Mouse (Mus musculus): Measurements from ENCODE around the gene Nat8f6. TPM values are rescaled to one million over a fixed set of nuclear protein-coding genes. Genes with fewer than 3 reads are reported as not detected.
"Not testable (repeated sequence)": the region's sequence is repeated elsewhere in the genome, so short reads cannot be mapped to it uniquely, and the experiment has no call there.

Gene Nat8f6
- polyA plus RNA-seq, 1 experiment from 2014 or later, result not detected

DNA sequence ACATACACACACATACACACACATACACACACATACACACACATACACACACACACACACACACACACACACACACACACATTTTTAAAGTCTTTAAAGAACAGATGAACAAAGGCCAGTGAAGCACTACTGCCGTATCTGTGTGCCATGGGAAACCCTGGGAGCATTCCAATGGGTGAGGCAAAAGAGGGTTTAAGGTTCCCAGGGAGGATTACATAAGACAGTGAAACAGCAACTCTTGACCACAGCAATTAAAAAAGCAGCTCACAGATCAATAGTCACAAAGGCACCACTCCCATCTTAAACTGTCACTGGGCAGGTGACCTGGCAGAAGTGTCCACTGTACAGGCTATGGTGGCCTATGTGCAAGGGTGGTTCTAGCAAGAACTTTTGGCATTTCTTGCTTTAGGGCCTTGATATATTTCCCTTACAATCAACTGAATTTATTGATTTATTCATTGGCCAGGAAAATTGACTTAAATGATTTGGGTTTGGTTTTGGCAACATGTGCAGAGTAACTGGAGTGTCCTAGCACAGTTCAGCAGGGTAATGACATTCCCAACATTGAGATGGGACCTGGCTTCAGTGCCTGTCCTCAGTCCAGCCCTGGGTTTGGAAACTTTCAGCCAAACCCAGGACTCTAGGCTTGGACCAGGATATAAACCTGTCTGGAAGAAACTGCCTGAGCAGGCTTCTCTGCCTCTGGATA, 2.8 kb upstream of the Nat8f6 start:
- no peak overlapping the region for H3K27ac ChIP-seq (ENCODE audit: low read depth, low read length)
- H3K9me3 ChIP-seq (ENCODE audit: control insufficient read depth, low read length), result no peaks in the 10 kb centered on the region
- no peak for ATAC-seq (ENCODE audit: low FRiP score)
- H3K27me3 ChIP-seq (ENCODE audit: control insufficient read depth, insufficient read depth, low read length), result no peaks in the 10 kb centered on the region
- H3K4me1 ChIP-seq (ENCODE audit: control insufficient read depth, insufficient read depth, low read length), result no peaks in the 10 kb centered on the region
- DNase-seq (ENCODE audit: low spot score, missing footprints), result no peak
- no peak overlapping the region for H3K9ac ChIP-seq (ENCODE audit: low read length)
- WGBS, result 96% methylated on average over 1 of the region's 1 CpGs
- H3K36me3 ChIP-seq (ENCODE audit: control insufficient read depth, insufficient read depth, low read length), result no peaks in the 10 kb centered on the region
- H3K4me3 ChIP-seq (ENCODE audit: low read depth, low read length), result no peak overlapping the region
- H3K4me2 ChIP-seq, result no peak overlapping the region

- no peak for DNase-seq (ENCODE audit: low spot score, missing footprints)
- WGBS, result 85% methylated on average over 4 of the region's 4 CpGs
Observed at GRCm38 (mm10) chr6:85822286-85822685, 1.5 kb upstream of the Nat8f6 start.

DNA sequence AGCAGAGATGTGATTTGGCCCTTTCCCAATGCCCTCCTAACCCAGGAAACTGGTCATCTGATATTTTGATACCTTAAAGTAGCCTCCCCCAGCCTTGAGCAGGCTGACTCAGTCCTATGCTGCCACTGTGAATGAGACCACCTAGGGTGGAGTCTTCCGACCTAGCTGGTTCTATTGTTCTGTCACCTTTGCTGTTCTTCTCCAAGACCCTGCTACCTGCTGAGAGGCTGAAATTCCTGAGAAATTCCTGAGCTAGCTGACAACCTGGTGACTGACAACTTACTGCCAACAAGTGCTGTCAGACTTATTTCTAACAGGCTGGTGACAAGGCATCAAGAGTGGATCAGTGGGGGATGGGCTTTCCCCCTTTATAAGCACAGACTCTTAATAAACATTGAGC, 2.4 kb downstream of the Nat8f6 start:
- ATAC-seq (ENCODE audit: low FRiP score), result no peak
- Histone ChIP-seq H3K4me1 (ENCODE audit: control insufficient read depth, insufficient read depth, low read length) (no peaks in the 10 kb centered on the region), H3K9me3 (ENCODE audit: control insufficient read depth, low read length) (no peaks in the 10 kb centered on the region), H3K4me2 (no peak overlapping the region), H3K4me3 (ENCODE audit: low read depth, low read length) (no peak overlapping the region), H3K9ac (ENCODE audit: low read length) (no peak overlapping the region), H3K27ac (ENCODE audit: low read depth, low read length) (no peak overlapping the region), H3K36me3 (ENCODE audit: control insufficient read depth, insufficient read depth, low read length) (no peaks in the 10 kb centered on the region), H3K27me3 (ENCODE audit: control insufficient read depth, insufficient read depth, low read length) (no peaks in the 10 kb centered on the region)
- WGBS, result 28% methylated on average over 1 of the region's 1 CpGs
- DNase-seq (ENCODE audit: low spot score, missing footprints), result no peak

More at GRCm38 (mm10) chr6:85822286-85822685, 1.5 kb upstream of the Nat8f6 start:
- no peak overlapping the region for H3K9ac ChIP-seq (ENCODE audit: low read length)
- H3K4me3 ChIP-seq (ENCODE audit: low read depth, low read length), result no peak overlapping the region
- no peak for ATAC-seq (ENCODE audit: low FRiP score)
- no peaks in the 10 kb centered on the region for H3K27me3 ChIP-seq (ENCODE audit: control insufficient read depth, insufficient read depth, low read length)
- H3K36me3 ChIP-seq (ENCODE audit: control insufficient read depth, insufficient read depth, low read length), result no peaks in the 10 kb centered on the region
- H3K9me3 ChIP-seq (ENCODE audit: control insufficient read depth, low read length), result no peaks in the 10 kb centered on the region
- no peak overlapping the region for H3K4me2 ChIP-seq
- H3K27ac ChIP-seq (ENCODE audit: low read depth, low read length), result no peak overlapping the region
- H3K4me1 ChIP-seq (ENCODE audit: control insufficient read depth, insufficient read depth, low read length), result no peaks in the 10 kb centered on the region

- DNase-seq (ENCODE audit: low spot score, missing footprints), result no peak
- 83% methylated on average over 2 of the region's 2 CpGs for WGBS
Observed at GRCm38 (mm10) chr6:85813339-85813738, 7.4 kb downstream of the Nat8f6 start.

DNA sequence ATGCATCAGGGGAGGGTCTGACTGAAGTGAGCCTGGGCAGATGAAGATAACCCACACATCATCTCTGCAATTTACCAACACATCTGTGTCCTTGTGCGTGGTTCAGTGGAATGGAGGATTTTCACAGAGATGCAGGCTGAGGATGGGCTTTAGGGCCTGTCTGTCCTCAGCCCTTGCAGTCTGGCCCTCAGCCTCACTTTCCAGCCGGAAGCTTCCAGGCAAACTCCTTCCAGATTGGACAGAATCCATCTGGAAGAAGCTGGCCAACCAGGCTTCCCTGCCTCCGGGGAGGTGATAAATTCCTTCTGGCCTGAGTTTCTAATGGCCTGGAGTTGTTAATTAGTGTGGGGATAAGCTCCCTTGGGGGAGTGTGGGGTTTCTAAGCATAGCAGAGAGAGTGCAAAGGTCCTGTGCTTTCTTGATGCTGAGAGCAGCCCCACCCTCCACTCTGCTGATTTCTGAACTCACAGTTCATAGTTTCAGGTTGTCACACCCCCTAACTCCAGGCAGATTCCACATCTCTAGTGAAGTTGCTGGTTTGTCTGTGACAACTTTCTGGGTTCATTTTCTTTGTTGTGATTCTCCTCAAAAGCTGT, 9.7 kb downstream of the Nat8f6 start:
- DNase-seq (ENCODE audit: low spot score, missing footprints), result not testable (repeated sequence)
- 96% methylated on average over 2 of the region's 3 CpGs for WGBS

More at GRCm38 (mm10) chr6:85813339-85813738, 7.4 kb downstream of the Nat8f6 start:
- no peak overlapping the region for H3K4me2 ChIP-seq
- no peaks in the 10 kb centered on the region for H3K9me3 ChIP-seq (ENCODE audit: control insufficient read depth, low read length)
- H3K36me3 ChIP-seq (ENCODE audit: control insufficient read depth, insufficient read depth, low read length), result no peaks in the 10 kb centered on the region
- no peak overlapping the region for H3K4me3 ChIP-seq (ENCODE audit: low read depth, low read length)
- H3K27me3 ChIP-seq (ENCODE audit: control insufficient read depth, insufficient read depth, low read length), result no peaks in the 10 kb centered on the region
- no peak overlapping the region for H3K27ac ChIP-seq (ENCODE audit: low read depth, low read length)
- H3K4me1 ChIP-seq (ENCODE audit: control insufficient read depth, insufficient read depth, low read length), result no peaks in the 10 kb centered on the region
- H3K9ac ChIP-seq (ENCODE audit: low read length), result no peak overlapping the region
- ATAC-seq (ENCODE audit: low FRiP score), result no peak

DNA sequence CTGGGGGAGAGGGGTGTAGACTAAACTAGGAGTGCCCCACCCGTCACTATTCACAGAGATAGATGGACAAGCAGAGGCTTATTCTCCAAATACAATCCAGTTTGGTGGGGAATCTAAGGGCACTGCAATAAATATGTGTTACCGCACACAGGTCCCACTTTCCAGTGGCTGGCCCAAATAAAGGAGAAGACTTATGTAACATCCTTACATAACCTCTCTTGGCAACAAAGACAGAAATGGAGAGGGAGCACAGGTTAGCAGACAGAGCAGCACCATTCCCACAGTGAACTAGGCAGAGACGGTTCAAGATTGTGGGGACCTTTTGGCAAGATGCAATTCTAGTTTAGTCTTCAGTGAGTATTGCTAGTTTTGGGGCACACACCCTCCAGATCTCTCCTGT, 10.2 kb downstream of the Nat8f6 start:
- H3K27ac ChIP-seq (ENCODE audit: low read depth, low read length); ATAC-seq (ENCODE audit: low FRiP score): not testable (repeated sequence)

More for the DNA sequence above, 9.7 kb downstream of the Nat8f6 start:
- ATAC-seq (ENCODE audit: low FRiP score); H3K36me3 ChIP-seq (ENCODE audit: control insufficient read depth, insufficient read depth, low read length); H3K27ac ChIP-seq (ENCODE audit: low read depth, low read length); H3K4me1 ChIP-seq (ENCODE audit: control insufficient read depth, insufficient read depth, low read length); H3K9me3 ChIP-seq (ENCODE audit: control insufficient read depth, low read length); H3K27me3 ChIP-seq (ENCODE audit: control insufficient read depth, insufficient read depth, low read length); H3K4me3 ChIP-seq (ENCODE audit: low read depth, low read length); H3K9ac ChIP-seq (ENCODE audit: low read length); H3K4me2 ChIP-seq: not testable (repeated sequence)

GRCm38 (mm10) chr6:85809784-85810183, 11.0 kb downstream of the Nat8f6 start:
- not testable (repeated sequence) for H3K4me1 ChIP-seq (ENCODE audit: control insufficient read depth, insufficient read depth, low read length); H3K9me3 ChIP-seq (ENCODE audit: control insufficient read depth, low read length); H3K9ac ChIP-seq (ENCODE audit: low read length); H3K27me3 ChIP-seq (ENCODE audit: control insufficient read depth, insufficient read depth, low read length); ATAC-seq (ENCODE audit: low FRiP score); H3K36me3 ChIP-seq (ENCODE audit: control insufficient read depth, insufficient read depth, low read length); H3K4me2 ChIP-seq; H3K27ac ChIP-seq (ENCODE audit: low read depth, low read length); H3K4me3 ChIP-seq (ENCODE audit: low read depth, low read length); DNase-seq (ENCODE audit: low spot score, missing footprints)
- 68% methylated on average over 2 of the region's 3 CpGs for WGBS

More for the DNA sequence above, 10.2 kb downstream of the Nat8f6 start:
- not testable (repeated sequence) for H3K4me2 ChIP-seq; H3K4me1 ChIP-seq (ENCODE audit: control insufficient read depth, insufficient read depth, low read length); DNase-seq (ENCODE audit: low spot score, missing footprints); H3K36me3 ChIP-seq (ENCODE audit: control insufficient read depth, insufficient read depth, low read length); H3K4me3 ChIP-seq (ENCODE audit: low read depth, low read length); H3K9me3 ChIP-seq (ENCODE audit: control insufficient read depth, low read length); H3K9ac ChIP-seq (ENCODE audit: low read length); H3K27me3 ChIP-seq (ENCODE audit: control insufficient read depth, insufficient read depth, low read length)
- WGBS, result 84% methylated on average over 2 of the region's 3 CpGs

- not testable (repeated sequence) for H3K27me3 ChIP-seq (ENCODE audit: control insufficient read depth, insufficient read depth, low read length); H3K4me3 ChIP-seq (ENCODE audit: low read depth, low read length); DNase-seq (ENCODE audit: low spot score, missing footprints); H3K4me1 ChIP-seq (ENCODE audit: control insufficient read depth, insufficient read depth, low read length); H3K36me3 ChIP-seq (ENCODE audit: control insufficient read depth, insufficient read depth, low read length); ATAC-seq (ENCODE audit: low FRiP score); H3K27ac ChIP-seq (ENCODE audit: low read depth, low read length); H3K9ac ChIP-seq (ENCODE audit: low read length); H3K4me2 ChIP-seq; H3K9me3 ChIP-seq (ENCODE audit: control insufficient read depth, low read length)
- 67% methylated on average over 5 of the region's 5 CpGs for WGBS
Observed at GRCm38 (mm10) chr6:85803180-85803579, 17.6 kb downstream of the Nat8f6 start.

GRCm38 (mm10) chr6:85765532-85765931, 55.2 kb downstream of the Nat8f6 start, which contains the start of gene Nat8f3:
TSS of gene Nat8f3 (minus strand) at chr6:85765754.
- not testable (repeated sequence) for H3K4me2 ChIP-seq; H3K4me3 ChIP-seq (ENCODE audit: low read depth, low read length); DNase-seq (ENCODE audit: low spot score, missing footprints); ATAC-seq (ENCODE audit: low FRiP score); H3K4me1 ChIP-seq (ENCODE audit: control insufficient read depth, insufficient read depth, low read length); H3K9ac ChIP-seq (ENCODE audit: low read length); H3K27ac ChIP-seq (ENCODE audit: low read depth, low read length); H3K36me3 ChIP-seq (ENCODE audit: control insufficient read depth, insufficient read depth, low read length); H3K9me3 ChIP-seq (ENCODE audit: control insufficient read depth, low read length); H3K27me3 ChIP-seq (ENCODE audit: control insufficient read depth, insufficient read depth, low read length)
- 71% methylated on average over 13 of the region's 13 CpGs for WGBS

Measured in midbrain, embryonic 11.5 days (tissue).